Mouse (Mus musculus) stomach, embryonic 15.5 days (tissue): ENCODE results near the gene Olfr718-ps1. TPM values are rescaled to one million over a fixed set of nuclear protein-coding genes. Genes with fewer than 3 reads are reported as not detected.

Source experiments
- microRNA-seq: library from miRNA; unstranded; fragments of <30 nt; microRNA quantifications from one replicate; pipeline ENCODE4, GENCODE M21; 2016
- polyA plus RNA-seq: library from polyadenylated mRNA; unstranded; fragments of >200 nt; fragmentation: Nextera tagmentation; extraction: Ambion mirVana; gene quantifications from 2 replicates; pipeline ENCODE4 v1.2.1, GENCODE M21; 2015

The Olfr718-ps1 gene
- polyA plus RNA-seq, 1 experiment from 2014 or later, result not detected

Small RNA genes lying within 50 kb of the gene (microRNA-seq; reads per million reads assigned to microRNA genes)
- gene Gm44405, result not detected

Other genes with a start within 250 kb of the Olfr718-ps1 start
- gene Actb, start 240.8 kb downstream of the Olfr718-ps1 start, polyA plus RNA-seq, result 14,327 and 14,357 TPM in 2 replicates
- gene Fscn1, start 187.2 kb downstream of the Olfr718-ps1 start, polyA plus RNA-seq, result 181 and 185 TPM in 2 replicates
- 33.9 and 35.2 TPM in 2 replicates for gene Rnf216, start 34.6 kb downstream of the Olfr718-ps1 start, polyA plus RNA-seq
- 10.5 and 11.1 TPM in 2 replicates for gene Rbak, start 33.2 kb upstream of the Olfr718-ps1 start, polyA plus RNA-seq
- gene Spdye4b, start 33.4 kb upstream of the Olfr718-ps1 start, polyA plus RNA-seq, result 0.09 TPM in 1 of 2 replicates, not detected in the other
- gene Spdye4a, start 79.3 kb upstream of the Olfr718-ps1 start, polyA plus RNA-seq, result not detected in 2 replicates
- 12.8 and 13.2 TPM in 2 replicates for gene Zfp12, start 87.6 kb upstream of the Olfr718-ps1 start, polyA plus RNA-seq
- gene Zfp316, start 122.4 kb upstream of the Olfr718-ps1 start, polyA plus RNA-seq, result 3.0 and 3.3 TPM in 2 replicates
- gene Zfp853, start 146.0 kb upstream of the Olfr718-ps1 start, polyA plus RNA-seq, result 0.09 TPM in 2 replicates
- 32.6 and 34.3 TPM in 2 replicates for gene E130309D02Rik, start 167.8 kb upstream of the Olfr718-ps1 start, polyA plus RNA-seq
- 66.5 and 70.2 TPM in 2 replicates for gene Zdhhc4, start 181.7 kb upstream of the Olfr718-ps1 start, polyA plus RNA-seq
- 1.1 and 2.0 TPM in 2 replicates for gene Grid2ip, start 209.8 kb upstream of the Olfr718-ps1 start, polyA plus RNA-seq